Mouse (Mus musculus): ENCODE measurements at regions not wholly inside any gene's neighbourhood (a gene's known extent, or its start where the extent isn't known, plus 50 kb on each side); places are given as distances from the start of the nearest gene placed in this dataset.

DNA sequence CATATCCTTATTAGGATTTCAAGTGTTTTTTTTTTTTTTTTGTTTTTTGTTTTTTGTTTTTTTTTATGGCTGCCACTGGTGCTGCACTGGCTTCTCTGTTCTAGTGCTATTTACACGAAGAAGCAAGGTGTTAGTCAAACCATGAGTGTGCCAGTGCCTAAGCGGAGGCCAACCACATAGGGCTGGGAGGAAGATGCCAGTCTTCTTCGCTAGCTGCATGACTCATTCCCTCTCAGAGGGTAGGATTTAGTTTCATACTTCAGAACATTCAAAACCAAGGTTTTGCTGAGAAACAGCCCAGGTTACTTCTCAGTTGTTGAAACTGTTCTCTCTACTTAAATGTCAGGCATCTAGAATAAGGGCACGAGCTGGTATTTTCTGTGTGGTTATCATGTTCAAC, 72.6 kb downstream of the Icos start:
- no peaks in the 10 kb centered on the region for H3K4me1 ChIP-seq
- H3K4me3 ChIP-seq, result no peak overlapping the region
- no peaks in the 10 kb centered on the region for H3K27me3 ChIP-seq (ENCODE audit: low read depth, poor library complexity, severe bottlenecking)
- H3K36me3 ChIP-seq, result no peaks in the 10 kb centered on the region
- no peak overlapping the region for H3K27ac ChIP-seq (replicated peaks)
- H3K9me3 ChIP-seq (replicated peaks), result no peaks in the 10 kb centered on the region
- no peak for DNase-seq (ENCODE audit: low spot score)
- WGBS, result 89% methylated on average over 4 of the region's 4 CpGs

DNA sequence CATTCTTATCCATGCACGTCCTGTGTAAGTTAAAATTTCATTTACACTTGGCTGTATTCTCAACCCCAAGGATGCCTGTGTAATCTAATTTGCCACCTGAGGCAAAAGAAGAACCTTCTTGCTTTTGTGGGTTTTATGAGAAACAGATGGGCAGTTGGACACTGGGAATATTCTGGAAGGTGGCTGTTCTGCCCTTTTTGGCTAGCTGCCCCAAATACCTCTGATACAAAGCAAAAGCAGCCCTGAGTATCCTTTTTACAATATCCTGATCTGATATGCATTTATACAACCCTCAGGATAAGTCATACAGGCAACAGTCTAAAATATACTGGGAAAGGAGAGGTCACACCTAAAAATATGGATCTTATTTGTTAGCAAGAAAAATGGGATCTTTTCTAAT, 75.9 kb downstream of the Icos start:
- WGBS, result 67% methylated on average over 1 of the region's 1 CpGs
- Histone ChIP-seq H3K27me3 (ENCODE audit: low read depth, poor library complexity, severe bottlenecking) (no peaks in the 10 kb centered on the region), H3K36me3 (no peaks in the 10 kb centered on the region), H3K4me1 (no peaks in the 10 kb centered on the region), H3K27ac (replicated peaks) (no peak overlapping the region), H3K4me3 (no peak overlapping the region), H3K9me3 (replicated peaks) (no peaks in the 10 kb centered on the region)
- no peak for DNase-seq (ENCODE audit: low spot score)

DNA sequence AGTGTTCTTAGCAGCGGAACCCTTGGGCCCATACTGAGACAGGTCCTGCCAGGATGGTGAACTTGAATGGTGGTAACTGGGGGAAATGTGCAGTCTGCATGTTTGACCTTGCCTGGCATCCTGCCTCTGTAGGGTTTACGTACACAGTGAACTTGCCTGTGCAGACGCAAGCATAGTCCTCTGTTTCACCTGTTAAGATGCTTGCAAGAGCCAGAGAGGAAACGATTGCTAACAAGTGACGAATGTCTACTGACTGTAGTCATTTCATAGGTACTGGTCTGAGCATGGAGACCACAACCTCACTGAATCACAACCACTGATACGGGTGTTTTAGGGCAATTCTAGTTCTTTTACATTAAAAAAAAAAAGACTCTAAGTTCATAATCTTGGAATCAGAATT, 76.7 kb downstream of the Icos start:
- DNase-seq (ENCODE audit: low spot score), result no peak
- H3K4me3 ChIP-seq, result no peak overlapping the region
- no peak overlapping the region for H3K27ac ChIP-seq (replicated peaks)
- 92% methylated on average over 6 of the region's 6 CpGs for WGBS
- H3K4me1 ChIP-seq, result no peaks in the 10 kb centered on the region
- no peaks in the 10 kb centered on the region for H3K36me3 ChIP-seq
- no peaks in the 10 kb centered on the region for H3K9me3 ChIP-seq (replicated peaks)
- no peaks in the 10 kb centered on the region for H3K27me3 ChIP-seq (ENCODE audit: low read depth, poor library complexity, severe bottlenecking)

DNA sequence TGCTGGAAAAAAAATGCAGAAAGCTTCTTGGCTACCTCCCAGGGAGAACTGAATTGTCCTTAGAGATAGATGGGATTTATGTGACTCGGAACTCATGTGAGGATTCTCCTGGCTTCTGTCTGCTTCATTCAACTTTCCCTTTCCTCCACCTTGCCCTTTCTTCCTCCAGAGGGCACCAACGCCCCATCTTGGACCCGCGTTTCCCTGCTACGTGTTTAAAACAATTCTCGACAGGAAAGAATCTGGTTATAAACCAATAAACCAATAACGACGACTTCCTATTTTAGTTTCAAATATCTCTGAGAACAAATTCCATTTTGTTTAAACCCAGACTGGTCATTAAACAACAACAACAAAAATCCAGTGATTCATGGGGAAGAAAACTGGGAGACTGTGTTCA, 77.4 kb downstream of the Icos start:
- no peaks in the 10 kb centered on the region for H3K4me1 ChIP-seq
- H3K27me3 ChIP-seq (ENCODE audit: low read depth, poor library complexity, severe bottlenecking), result no peaks in the 10 kb centered on the region
- no peak overlapping the region for H3K27ac ChIP-seq (replicated peaks)
- WGBS, result 11% methylated on average over 8 of the region's 8 CpGs
- no peaks in the 10 kb centered on the region for H3K9me3 ChIP-seq (replicated peaks)
- no peaks in the 10 kb centered on the region for H3K36me3 ChIP-seq
- 0 out of 2 replicates have a peak overlapping the region, but pooled peaks have one; percentile 27 for H3K4me3 ChIP-seq
- peak; percentile 45 for DNase-seq (ENCODE audit: low spot score)

DNA sequence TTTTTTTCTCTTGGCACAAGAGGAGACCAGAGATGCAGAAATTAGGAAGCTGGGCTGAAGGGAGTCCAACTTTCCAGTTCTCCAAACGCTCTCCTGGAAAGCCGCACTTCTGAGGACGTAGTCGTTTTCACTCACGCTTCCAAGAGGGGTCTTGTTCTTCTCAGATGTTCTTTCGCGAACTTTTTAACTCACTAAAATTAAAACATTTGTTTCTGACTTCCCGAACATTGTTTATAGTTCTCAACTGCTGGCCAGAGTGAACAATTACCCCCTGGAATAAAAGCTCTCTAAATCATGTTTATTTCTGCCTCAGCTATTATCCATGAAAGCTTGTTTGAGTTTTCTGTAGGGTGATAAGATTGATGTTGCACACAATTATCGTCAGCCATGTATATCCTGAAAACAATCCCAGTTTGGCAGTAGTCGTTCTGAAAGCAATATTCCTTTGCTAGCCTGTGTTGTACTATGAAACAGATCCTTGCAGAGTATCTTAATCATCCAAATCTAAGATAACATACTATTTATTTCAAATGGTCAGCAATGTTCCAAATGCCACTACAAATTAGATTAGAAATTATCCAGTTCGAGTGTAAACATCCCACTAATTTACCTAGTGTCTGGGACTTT, 82.3 kb downstream of the Icos start:
- Histone ChIP-seq H3K9me3 (replicated peaks) (no peaks in the 10 kb centered on the region), H3K27ac (replicated peaks) (no peak overlapping the region), H3K4me1 (no peaks in the 10 kb centered on the region), H3K4me3 (no peak overlapping the region), H3K36me3 (no peaks in the 10 kb centered on the region), H3K27me3 (ENCODE audit: low read depth, poor library complexity, severe bottlenecking) (no peaks in the 10 kb centered on the region)
- DNase-seq (ENCODE audit: low spot score), result no peak
- WGBS, result 85% methylated on average over 11 of the region's 11 CpGs

DNA sequence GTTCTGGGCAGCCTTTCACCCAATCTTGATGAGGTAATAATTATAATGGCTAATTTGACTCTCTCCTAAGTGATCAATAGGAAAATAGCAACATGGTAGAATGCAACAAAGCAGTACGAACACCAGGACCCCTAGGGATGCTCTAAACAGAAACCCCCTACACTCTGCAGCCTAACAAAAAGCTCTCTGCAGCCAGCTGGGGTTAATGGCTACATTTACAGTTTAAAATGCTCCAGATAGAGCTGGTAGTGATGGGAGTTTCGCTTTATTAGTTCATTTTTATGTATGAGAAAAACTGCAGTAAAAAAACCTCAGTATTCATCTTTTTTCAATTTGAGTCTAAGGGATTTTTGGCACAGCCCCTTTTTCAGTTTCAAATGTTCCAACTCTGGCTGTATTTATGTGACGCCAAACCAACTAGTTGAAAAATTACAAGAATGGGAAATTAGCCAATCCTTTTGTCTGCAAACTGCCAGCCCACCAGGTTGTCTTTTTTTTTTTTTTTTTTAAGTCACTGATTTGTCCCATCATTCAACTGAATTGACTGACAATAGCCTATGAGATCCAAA, 84.2 kb downstream of the Icos start:
- H3K4me1 ChIP-seq, result no peaks in the 10 kb centered on the region
- no peak overlapping the region for H3K27ac ChIP-seq (replicated peaks)
- no peaks in the 10 kb centered on the region for H3K27me3 ChIP-seq (ENCODE audit: low read depth, poor library complexity, severe bottlenecking)
- 78% methylated on average over 3 of the region's 3 CpGs for WGBS
- H3K4me3 ChIP-seq, result no peak overlapping the region
- H3K36me3 ChIP-seq, result no peaks in the 10 kb centered on the region
- no peaks in the 10 kb centered on the region for H3K9me3 ChIP-seq (replicated peaks)
- DNase-seq (ENCODE audit: low spot score), result no peak

DNA sequence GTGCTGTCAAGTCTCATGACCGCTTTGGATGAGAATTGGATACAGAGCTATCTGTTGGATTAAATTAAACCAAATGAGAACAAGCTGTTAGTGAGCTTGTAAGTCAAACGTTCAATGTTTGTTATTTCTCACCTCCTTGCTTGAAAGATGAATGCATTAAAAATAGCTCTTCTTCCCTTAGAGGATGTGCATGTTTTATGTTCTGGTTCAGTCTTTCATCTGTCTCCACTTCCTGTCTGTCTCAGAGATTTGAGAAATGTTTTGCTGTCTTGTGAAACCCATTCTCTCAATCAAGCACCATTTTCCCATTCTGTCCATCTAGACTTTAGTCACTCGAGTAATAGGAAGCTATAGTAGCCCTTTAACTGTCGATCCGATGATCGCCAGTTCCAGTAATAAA, 90.4 kb downstream of the Icos start:
- Histone ChIP-seq H3K27ac (replicated peaks) (no peak overlapping the region), H3K4me3 (no peak overlapping the region)
- DNase-seq (ENCODE audit: low spot score), result no peak

DNA sequence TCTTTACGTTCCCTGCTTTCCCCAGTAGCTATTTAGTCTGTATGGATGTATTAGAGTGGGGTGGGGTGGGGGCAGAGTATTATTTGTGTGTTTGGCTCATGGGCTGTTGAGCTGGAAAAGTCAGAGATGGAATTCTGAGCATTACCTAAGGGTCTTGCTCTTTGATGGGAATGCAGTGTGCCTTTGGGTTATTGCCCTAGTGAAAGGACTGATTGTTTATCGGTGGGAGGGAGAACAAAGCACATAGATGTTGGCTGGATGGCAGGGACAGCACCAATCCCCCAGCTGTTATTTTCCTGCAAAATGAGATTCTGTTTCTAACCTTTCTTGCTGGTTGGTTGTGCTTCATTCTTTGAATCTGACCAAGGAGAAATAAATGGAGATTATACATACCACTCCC, 96.4 kb downstream of the Icos start:
- no peak overlapping the region for H3K27ac ChIP-seq (replicated peaks)
- no peaks in the 10 kb centered on the region for H3K4me1 ChIP-seq
- 75% methylated on average over 2 of the region's 2 CpGs for WGBS
- no peaks in the 10 kb centered on the region for H3K27me3 ChIP-seq (ENCODE audit: low read depth, poor library complexity, severe bottlenecking)
- H3K4me3 ChIP-seq, result no peak overlapping the region
- DNase-seq (ENCODE audit: low spot score), result no peak
- H3K36me3 ChIP-seq, result no peaks in the 10 kb centered on the region
- H3K9me3 ChIP-seq (replicated peaks), result no peaks in the 10 kb centered on the region

More for the DNA sequence above, 90.4 kb downstream of the Icos start:
- no peaks in the 10 kb centered on the region for H3K9me3 ChIP-seq (replicated peaks)
- no peaks in the 10 kb centered on the region for H3K27me3 ChIP-seq (ENCODE audit: low read depth, poor library complexity, severe bottlenecking)
- 90% methylated on average over 6 of the region's 6 CpGs for WGBS
- H3K4me1 ChIP-seq, result no peaks in the 10 kb centered on the region
- no peaks in the 10 kb centered on the region for H3K36me3 ChIP-seq

DNA sequence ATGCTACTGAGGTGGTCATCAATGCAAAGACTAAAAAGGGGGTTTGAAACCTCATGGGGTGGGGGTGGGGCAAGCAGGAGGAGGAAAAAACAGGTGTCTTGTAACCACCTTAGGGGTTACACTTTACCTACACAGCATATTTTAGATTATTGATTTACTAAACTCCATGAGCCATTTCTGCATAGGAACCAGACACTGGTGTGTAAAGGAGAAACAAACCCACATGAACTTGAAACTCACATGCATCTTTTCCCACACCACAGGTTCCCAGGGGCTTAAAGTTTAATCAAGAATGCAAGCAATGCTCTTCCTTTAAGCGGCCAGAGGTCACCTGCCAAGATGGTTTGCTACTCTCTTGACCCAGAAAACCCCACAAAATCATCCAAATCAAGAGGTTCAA, 97.6 kb downstream of the Icos start:
- no peak for DNase-seq (ENCODE audit: low spot score)
- Histone ChIP-seq H3K27ac (replicated peaks) (no peak overlapping the region), H3K4me1 (no peaks in the 10 kb centered on the region), H3K27me3 (ENCODE audit: low read depth, poor library complexity, severe bottlenecking) (no peaks in the 10 kb centered on the region), H3K36me3 (no peaks in the 10 kb centered on the region), H3K9me3 (replicated peaks) (no peaks in the 10 kb centered on the region), H3K4me3 (no peak overlapping the region)
- WGBS, result 90% methylated on average over 1 of the region's 1 CpGs

DNA sequence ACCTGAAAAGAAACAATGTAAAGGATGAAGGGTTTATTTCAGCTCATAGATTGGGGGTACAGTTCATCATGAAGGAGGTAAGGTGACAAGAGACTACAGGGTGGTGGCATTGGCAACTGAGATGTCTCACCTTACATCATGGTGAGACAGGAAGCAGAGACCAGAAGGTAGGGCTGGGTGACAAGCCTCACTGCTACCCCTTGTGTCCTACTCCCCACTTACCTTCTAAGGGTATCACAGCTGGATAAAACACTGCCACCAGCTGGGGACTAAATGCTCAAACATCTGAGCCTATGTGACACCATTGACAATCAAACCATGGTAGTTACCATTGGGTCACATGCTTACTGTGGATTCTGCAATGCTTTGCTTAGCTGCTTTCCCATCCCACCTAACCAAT, 107.0 kb downstream of the Icos start:
- Histone ChIP-seq H3K9me3 (replicated peaks) (no peaks in the 10 kb centered on the region), H3K27ac (replicated peaks) (no peak overlapping the region), H3K4me1 (no peaks in the 10 kb centered on the region), H3K27me3 (ENCODE audit: low read depth, poor library complexity, severe bottlenecking) (no peaks in the 10 kb centered on the region), H3K4me3 (no peak overlapping the region), H3K36me3 (no peaks in the 10 kb centered on the region)
- DNase-seq (ENCODE audit: low spot score), result no peak

DNA sequence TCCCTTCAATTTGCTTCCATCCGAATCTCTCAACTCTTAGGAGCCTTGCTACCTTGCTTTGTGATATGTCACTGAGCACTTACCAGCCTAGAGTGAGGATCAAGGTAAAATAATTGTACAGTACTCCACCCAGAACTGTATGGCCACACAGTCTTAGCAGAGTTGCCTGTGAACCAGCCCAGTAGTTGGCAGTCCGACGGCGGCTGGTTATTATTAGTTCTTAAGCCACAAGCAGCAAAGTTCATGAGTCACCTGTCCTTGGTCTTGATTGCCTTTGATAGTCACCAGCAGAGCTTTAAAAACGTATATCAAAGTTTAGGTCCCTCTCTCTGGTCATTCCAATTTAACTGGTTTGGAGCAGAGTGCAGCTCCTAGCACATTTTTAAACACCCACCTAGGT, 109.1 kb downstream of the Icos start:
- no peak overlapping the region for H3K27ac ChIP-seq (replicated peaks)
- H3K9me3 ChIP-seq (replicated peaks), result no peaks in the 10 kb centered on the region
- no peak overlapping the region for H3K4me3 ChIP-seq
- no peaks in the 10 kb centered on the region for H3K36me3 ChIP-seq
- DNase-seq (ENCODE audit: low spot score), result no peak
- H3K4me1 ChIP-seq, result peaks cover 6% of the 10 kb centered on the region; the same call in 1 of the 2 replicates
- H3K27me3 ChIP-seq (ENCODE audit: low read depth, poor library complexity, severe bottlenecking), result no peaks in the 10 kb centered on the region
- WGBS, result 91% methylated on average over 5 of the region's 5 CpGs

DNA sequence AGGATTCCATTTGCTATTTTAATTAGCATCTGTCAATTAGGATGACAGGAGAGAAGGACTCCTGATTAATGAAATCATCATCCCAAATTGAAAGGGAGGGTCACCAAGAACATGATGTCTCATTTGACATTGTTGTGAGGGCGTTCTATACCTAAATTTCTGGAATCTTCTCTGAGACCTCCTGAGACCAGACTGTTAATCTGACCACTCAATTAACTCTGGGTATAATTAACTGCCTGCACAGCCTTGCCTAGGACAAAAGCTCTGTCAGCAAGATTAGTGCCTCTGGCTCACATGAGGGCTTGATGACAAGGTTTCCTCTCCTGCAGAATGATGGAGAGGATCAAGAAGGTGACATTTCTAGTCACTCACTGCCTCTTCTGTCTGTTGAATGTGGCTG, 113.1 kb downstream of the Icos start:
- no peaks in the 10 kb centered on the region for H3K27me3 ChIP-seq (ENCODE audit: low read depth, poor library complexity, severe bottlenecking)
- no peak overlapping the region for H3K4me3 ChIP-seq
- no peaks in the 10 kb centered on the region for H3K9me3 ChIP-seq (replicated peaks)
- 61% methylated on average over 1 of the region's 1 CpGs for WGBS
- H3K36me3 ChIP-seq, result no peaks in the 10 kb centered on the region
- no peak overlapping the region for H3K27ac ChIP-seq (replicated peaks)
- DNase-seq (ENCODE audit: low spot score), result no peak
- peaks cover 13% of the 10 kb centered on the region for H3K4me1 ChIP-seq

DNA sequence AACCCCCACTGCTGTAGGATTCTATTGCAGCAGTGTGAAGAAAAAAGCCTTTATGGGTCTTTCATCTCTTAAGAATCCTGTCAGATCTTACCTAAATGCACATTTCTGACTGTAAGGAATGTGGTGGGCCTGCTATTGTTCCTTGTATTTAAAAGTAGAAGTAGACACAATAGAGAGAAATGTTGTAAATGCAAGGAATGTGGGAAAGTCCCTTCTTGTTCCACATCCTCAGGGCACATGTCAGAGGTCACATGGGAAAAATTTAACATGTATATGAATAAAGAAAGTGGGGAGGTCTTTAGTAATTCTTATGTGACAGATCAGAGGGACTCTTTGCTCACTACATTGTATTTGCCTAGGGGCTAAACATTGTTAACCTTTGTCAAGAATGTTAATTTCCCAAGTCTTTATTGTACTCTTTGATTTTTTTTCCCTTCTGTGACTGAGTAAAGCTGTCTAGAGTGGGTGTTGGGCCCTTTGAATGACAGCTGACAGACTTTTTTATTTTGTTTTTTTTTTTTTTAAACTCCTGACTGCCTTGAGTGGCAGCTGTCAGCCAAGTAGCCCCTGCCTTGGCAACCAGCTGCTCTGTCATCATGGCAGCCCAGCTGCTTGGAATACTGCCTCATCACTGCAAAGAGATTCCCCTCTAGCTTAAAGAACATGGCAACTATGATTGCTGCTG, 117.9 kb downstream of the Icos start:
- Histone ChIP-seq H3K36me3 (no peaks in the 10 kb centered on the region), H3K9me3 (replicated peaks) (no peaks in the 10 kb centered on the region), H3K4me3 (no peak overlapping the region), H3K27ac (replicated peaks) (no peak overlapping the region), H3K4me1 (peaks cover 17% of the 10 kb centered on the region), H3K27me3 (ENCODE audit: low read depth, poor library complexity, severe bottlenecking) (no peaks in the 10 kb centered on the region)
- no peak for DNase-seq (ENCODE audit: low spot score)
